Mouse (Mus musculus) inflammation-experienced regulatory T-cells, adult 16 weeks (primary cell): ENCODE results near the gene Cbr1. TPM values are rescaled to one million over a fixed set of nuclear protein-coding genes. Genes with fewer than 3 reads are reported as not detected.

Source experiments
- polyA plus RNA-seq: library from polyadenylated mRNA; unstranded; fragments of 100-300 nt; shearing (Covaris generic); gene quantifications from one replicate; pipeline ENCODE4 v1.2.1, GENCODE M21; 2017

Gene Cbr1
- polyA plus RNA-seq = 75.8 TPM

GRCm38 (mm10) chr16:93605553-93605952, at the start of gene Cbr1:
Gene Cbr1, plus strand, starts transcription at chr16:93605853.

GRCm38 (mm10) chr16:93603439-93604212, 2.0 kb upstream of the Cbr1 start, which contains the start of gene Setd4:
Gene Setd4, minus strand, starts transcription at chr16:93604063.

GRCm38 (mm10) chr16:93627761-93628400, 22.2 kb downstream of the Cbr1 start, which contains the start of gene Gm5678:
Gene Gm5678, plus strand, starts transcription at chr16:93628097.

Other genes with a start within 250 kb of the Cbr1 start
- gene Setd4, start 1.8 kb upstream of the Cbr1 start, polyA plus RNA-seq = 39.0 TPM
- gene Gm5678, start 22.2 kb downstream of the Cbr1 start, polyA plus RNA-seq = not detected
- not detected for gene Cbr3, start 77.4 kb downstream of the Cbr1 start, polyA plus RNA-seq
- 43.6 TPM for gene Dop1b, start 106.1 kb downstream of the Cbr1 start, polyA plus RNA-seq
- 112 TPM for gene Morc3, start 226.3 kb downstream of the Cbr1 start, polyA plus RNA-seq